Mouse (Mus musculus) skeletal muscle tissue, adult 2 months (tissue): ENCODE data around the gene Atxn7l1.

ENCODE experiments used
- DNase-seq: peaks from one replicate; pipeline ENCODE4 v3.0.0-alpha.2; 2012; ENCODE audit warnings: low read depth, low spot score

Gene Atxn7l1

DNA sequence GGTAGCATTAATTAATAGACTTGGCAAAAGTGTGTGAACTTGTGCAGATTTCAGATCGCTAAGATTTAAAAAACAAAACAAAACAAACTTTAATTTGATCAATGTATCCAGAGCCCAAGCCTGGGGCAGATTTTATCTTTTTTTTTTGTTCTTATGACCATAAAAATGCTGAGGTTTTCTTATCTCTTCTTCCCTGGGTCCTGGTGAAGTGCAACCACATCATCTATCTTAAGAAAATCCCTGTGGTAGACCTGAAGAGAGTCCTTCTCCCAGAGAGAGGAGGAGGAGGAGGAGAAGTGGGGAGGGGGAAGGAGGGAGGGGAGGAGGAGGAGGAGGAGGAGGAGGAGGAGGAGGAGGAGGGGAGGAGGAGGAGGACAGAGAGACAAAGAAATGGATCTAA, 78.5 kb downstream of the Atxn7l1 start:
- no peak for DNase-seq

DNA sequence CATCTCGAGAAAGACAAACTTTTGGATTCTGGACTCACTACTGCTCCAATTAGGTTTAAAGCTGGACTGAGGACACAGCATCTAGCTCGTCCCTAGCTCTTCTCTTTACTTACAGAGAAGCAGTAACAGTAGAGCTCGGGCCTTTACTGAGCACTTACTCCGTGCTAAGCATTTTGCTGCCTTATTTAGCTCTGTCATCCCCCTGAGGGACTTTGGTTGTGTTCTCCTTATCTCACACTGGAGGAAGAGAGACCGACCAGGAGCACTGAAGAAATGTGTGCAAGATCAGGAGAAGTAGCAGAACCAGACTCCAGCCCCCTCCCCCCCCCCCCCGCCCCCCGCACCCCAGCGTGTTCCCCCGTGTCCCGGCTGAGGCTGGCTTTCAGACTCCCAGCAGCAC, 79.1 kb downstream of the Atxn7l1 start:
- no peak for DNase-seq

DNA sequence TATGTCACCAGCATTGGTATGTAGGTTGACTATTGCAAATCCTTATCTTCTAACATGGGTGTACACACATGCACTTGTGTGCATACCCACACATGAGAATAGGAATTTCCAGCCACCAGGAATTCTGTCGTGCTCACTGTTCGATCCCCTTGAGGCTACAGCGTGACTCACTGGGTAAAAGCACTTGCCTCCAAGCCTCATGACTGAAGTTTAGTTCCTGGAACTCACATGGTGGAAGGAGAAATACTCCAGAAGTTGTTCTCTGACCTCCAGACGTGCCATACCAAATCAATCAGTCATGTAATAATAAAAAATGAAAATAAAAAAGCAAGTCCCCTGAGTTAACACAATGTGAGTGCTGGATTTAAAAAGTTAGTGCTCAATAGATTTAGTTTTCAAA, 87.8 kb downstream of the Atxn7l1 start:
- no peak for DNase-seq

DNA sequence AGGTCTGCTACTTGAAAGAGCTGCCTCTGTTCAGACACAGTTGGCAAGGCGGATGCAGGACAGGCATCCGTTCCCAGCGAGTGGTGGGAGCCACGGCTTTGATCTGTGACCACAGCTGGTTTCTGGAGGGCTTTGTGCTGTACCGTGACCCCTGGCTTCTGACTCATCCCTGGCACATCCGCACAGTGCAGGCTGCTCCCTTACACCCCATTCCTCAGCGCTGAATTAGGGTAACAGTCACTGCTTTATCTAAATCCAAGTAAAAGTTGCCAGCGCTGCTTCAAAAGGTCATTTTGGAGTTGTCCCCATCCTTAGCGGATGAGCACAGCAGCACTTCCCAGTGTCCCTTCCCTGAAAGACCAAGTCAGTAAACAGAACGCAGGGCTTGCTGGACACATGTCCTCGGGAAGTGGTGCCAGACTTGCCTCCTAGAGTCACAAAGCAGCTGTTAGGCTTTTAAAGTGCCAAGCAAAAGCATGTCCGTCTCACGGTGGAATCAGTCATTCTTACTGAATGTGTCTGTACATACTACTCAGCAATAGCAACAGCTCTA, 88.4 kb downstream of the Atxn7l1 start:
- DNase-seq = peak; percentile 55

DNA sequence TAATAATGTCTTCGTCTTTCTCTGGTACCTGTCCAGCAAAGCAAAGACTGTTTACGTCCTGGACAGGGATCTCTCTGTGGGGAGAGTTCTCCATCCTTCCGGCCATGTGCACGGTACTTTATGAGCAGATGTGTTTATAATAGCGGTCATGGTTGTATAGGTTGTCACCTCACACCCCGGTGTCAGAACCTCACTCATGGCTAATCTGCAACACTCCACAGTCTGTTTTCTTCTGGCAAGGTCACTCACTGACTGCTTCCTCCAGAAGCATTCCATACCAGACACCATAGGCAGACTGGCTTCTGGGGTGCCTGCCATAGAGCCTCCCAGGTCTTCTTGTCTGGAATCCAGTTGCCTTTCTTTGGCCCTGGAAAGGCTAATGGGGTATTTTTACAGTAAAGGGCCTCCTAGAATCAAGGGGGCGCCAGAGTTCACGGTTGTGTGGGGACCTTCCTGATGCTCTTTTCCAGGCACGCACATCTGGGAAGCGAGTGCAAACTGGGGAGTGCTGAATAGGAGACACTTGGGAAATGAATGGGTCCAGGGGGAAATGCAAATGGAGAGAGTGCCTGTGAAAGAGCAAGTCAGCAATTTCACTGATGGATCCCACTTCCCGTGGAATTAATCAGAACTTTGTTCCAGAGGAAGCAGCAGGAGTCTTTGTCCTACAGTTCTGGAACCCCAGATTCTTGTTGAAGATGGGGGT, 89.0 kb downstream of the Atxn7l1 start:
- DNase-seq = no peak

DNA sequence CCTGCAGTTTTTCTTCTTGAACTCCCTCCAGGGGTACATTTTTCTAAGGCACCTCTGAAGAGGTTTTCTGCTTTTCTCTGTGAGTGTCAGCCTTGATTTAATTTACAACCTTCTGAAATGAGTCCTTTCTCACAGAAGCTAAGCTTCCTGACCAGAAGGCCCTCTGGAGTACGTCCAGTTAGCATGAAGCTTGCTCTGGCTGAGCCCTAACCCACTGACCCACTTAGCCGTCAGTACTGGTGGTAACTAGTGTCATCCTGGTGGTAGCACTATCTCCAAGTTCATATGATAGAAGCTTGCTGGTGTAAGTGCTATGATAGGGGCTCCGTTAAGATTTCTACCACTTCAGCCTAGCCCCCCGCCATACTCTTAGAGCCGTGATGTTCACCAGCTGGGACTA, 89.6 kb downstream of the Atxn7l1 start:
- DNase-seq = no peak

DNA sequence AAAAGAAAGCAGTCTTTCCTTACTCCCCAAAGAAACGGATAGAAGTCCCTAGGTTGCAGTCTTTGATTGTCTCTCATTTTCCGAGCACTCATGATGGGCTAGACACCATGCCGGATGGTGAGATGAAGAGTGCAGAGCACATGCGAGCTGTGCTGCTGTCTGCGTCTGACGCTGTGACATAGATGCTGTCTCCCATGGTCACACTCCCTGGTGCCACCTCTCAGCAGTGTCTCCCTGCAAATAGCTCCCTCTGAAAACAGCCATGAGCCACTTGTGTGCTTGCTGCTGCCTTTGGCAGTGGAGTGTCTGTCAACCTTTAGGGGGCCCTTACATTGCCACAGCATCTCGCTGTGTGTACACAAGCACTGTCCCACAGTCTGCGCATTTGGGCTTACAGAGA, 95.2 kb downstream of the Atxn7l1 start:
- DNase-seq = no peak

DNA sequence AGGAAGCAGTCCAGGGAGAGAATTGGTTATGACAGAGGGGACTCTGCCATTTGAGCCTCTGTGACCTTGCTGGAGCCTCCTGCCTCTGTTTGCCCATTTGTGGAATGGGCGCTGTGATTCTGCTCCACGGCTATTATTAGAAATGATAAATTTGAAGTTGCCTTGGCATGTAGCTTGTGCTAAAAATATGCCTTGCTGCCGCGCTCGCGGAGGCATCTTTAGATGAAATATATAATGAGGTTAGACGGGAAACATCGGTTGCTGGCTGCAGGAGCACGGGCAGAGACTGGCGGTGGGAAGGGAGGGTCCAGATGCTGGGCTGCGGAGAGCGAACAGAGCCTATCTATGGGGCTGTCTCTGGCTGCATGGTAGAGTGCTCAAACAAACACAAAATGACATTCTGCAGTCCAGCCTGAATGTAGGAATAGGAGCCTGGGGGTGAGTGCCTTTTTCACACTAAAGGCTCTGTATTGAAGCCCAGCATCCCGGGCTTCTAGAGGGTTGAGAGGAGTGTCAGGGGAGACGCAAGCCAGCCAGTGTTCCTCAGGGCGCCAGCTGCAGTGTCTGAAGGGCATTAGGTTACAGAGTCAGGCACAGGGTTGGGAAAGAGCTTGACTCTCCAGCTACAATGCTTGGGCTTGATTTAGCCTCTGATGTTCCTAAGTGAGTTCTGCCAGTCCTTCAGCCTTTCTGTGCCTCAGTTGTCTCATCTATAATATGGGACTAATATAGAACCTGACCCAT, 96.8 kb downstream of the Atxn7l1 start:
- DNase-seq = peak; percentile 73

DNA sequence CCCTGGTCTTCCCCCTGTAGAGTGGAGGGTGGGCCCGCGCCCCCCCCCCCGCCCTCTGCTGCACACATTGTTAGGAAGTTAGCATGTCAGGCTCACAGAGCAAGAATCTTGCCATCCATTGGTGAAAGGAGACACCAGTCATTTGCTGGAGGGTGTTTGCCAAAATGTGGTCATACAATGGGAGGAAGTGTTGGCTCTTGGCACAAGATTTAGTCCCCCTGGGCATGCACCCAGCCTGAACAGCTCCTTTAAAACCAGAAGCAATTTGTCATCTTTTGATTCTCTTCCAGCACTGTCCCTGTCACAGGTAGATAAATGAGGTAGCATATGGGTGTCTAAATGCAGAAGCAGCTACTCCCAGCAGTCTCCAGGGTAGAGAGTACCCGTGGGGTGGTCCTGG, 98.0 kb downstream of the Atxn7l1 start:
- DNase-seq = no peak

DNA sequence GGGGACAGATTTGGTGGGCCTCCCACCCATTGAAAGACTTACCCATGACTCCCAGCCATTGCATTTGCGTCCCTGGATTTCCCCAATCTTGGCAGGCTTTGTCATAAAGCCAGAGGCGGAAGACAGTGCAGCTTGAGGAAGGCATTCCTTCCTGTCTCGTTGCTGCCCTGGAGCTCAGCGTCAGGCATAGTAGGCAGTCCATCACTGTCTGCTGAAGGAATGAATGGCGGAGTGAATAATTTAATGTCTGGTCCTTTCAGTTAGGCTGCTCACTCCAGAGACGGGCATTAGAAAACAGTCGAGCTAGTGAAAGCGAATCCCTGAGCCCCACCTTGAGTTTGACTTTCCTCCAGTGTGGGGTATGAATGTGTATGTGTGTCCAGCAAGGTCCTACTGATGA, 99.4 kb downstream of the Atxn7l1 start:
- DNase-seq = no peak

DNA sequence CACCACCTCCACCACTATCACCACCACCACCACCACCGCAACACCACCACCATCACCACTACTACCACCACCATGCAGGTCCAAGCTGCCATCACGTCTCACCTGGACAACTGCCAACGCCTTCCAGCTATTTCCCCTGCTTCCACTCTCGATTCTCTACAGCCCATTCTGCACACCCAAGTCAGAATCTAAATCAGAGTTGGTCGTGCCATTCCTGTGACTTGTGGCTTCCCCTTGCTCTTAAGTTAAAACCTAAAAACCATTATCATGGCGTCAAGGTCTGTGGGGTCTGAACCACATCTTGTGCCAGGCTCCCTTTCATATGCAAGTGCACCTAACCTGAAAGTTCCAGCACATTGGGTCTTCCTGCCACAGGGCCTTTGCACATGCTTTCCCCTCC, 102.7 kb downstream of the Atxn7l1 start:
- no peak for DNase-seq

DNA sequence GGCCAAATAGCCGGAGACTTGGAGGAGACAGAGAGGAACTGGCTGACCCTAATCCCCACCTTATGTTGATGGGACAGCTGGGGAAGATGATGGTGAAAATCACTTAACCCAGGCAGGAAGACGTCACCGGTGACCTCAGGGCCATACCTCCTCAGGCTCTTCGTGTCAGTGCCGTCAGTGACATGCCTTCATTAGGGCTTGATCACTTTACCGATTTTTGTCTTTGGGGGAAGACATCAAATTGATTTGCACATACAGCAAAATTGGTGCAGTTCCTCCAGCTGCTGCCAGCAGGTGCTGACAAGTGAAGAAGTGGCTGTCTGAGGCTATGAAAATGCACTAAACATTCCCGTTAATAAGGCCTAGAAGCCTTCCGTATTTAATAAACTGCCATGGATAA, 103.9 kb downstream of the Atxn7l1 start:
- no peak for DNase-seq

DNA sequence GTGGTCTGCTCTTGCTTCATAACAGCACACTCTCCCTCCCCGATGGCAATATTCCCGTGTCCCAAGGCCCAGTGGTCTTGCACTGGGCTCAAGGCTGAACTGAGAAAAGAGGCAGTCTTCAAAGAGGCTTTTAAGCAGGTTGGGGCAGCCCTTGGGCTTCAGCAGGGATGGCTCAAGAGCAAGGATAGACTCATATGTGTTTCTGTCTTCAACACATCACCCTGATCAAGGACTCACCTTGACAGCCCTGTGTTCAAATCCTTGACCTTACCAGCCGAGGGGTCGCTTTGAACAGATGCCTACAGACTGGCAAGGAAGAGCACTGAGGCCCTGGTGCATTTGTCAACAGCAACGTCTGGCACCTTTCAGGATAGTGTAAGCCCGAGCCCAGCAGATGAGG, 105.1 kb downstream of the Atxn7l1 start:
- no peak for DNase-seq

DNA sequence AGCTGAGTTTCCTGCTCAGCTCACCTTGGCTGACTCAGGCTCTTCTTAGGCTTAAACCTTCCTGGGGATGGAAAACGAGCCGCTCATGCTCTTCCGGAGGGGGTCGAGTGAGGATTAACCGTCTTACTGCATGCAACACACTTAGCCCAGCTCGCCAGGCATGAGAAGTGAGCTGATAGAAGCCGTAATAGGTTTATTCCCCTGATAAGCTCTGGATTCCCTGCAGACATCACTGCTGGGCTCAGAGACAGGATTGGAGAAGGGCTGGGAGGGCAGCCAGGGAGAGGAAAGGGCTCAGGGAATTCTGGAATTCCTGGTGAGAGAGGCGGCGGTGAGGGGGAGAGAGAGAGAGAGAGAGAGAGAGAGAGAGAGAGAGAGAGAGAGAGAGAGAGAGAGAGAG, 105.7 kb downstream of the Atxn7l1 start:
- no peak for DNase-seq

DNA sequence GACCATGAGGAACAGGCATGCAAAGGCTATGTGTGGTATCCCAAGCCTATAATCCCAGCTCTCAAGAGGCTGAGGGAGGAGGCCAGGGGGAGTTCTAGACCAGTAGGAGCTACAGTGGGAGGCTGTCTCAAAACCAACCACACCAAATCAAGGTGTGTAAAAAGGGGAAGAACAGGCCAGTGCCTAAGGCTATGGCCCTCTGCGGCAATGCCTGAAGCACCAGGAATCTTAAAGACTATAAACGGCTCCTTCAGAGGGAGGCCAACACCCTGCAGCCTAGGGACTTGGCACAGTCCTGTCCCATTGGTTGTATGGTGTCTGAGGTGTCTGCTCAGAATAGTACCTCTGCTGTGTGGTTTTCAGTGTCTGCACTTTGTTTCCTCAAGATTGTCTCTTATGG, 107.8 kb downstream of the Atxn7l1 start:
- no peak for DNase-seq

DNA sequence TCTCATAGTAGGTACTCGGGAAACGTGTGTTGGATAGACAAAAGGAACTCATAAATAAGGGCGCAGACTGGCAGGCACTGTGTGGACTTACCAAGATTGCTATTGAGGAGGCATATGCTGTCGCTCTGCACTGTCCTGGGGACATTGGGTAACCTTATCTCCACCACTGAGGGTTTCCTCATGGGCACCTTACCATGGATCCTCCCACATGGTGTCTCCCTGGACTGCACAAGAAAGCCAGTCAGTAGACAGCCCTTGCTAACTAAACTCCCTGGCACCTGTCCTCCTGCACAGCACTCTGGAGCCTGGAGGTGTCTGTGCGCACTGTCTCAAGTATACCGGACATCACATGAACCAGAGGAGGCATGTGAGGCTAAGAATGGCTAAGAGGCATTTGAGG, 108.9 kb downstream of the Atxn7l1 start:
- peak; percentile 54 for DNase-seq

DNA sequence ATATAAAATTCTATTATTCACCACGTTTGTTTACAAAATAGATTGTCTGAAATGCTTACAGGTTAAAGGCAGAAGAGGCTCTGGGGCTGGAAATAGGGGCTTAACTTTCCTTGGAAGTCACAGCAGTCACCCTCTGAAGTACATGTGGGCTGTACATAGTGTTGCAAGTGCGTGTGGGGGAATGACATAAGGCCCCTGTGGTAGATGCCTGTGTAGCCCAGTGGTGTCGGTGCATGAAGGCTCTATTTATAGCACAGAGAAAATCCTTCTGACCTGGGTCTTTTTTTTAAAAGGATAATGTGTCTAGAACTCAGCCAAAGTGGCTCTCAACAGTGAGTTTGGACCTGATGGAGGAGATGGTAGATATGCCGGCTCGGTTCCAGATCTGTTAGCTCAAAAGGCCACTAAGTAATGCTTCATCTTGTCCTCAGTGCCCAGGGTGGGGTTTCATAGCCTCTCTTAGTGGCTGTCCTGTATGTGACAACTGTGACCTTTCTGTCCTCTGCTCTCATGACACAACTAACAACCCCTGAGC, 111.6 kb downstream of the Atxn7l1 start:
- peak; percentile 54 for DNase-seq

DNA sequence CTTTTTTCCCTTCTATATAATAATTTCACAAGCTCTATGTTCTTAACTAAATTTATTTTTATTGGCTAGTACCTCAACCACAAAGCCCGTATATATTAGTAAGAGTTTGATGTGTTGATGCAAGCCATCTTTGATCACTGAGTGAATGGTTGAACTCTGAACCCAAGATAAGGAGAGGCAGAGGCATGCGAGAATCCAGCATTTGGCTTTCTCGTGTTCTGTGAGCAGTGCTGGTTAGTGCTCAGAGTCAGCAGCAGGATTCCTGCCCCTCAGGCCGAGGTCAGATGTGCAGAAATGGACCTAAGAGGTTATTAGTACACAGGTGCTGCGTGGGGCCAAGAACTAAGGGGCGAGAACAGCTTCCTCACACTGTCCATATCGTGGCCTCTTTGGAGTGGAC, 113.1 kb downstream of the Atxn7l1 start:
- DNase-seq = no peak

DNA sequence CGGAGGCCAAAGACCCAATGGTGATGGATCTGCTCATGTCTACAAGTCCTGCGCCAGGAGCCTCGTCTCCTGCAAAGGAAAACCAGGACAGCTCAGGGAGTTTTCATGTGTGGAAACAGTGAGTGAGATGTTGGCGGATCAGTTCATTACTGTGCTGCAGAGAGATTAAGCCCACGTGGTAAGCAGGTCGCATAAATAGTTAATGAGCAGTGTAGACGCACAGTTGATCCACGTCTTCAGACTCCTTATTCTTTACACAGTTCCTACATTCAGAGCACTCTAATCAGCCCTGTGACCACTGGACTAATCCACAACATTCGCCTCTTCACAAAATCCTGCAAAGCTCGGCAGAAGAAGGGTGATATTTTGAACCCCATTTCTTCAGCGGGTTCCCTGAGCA, 118.4 kb downstream of the Atxn7l1 start:
- no peak for DNase-seq

DNA sequence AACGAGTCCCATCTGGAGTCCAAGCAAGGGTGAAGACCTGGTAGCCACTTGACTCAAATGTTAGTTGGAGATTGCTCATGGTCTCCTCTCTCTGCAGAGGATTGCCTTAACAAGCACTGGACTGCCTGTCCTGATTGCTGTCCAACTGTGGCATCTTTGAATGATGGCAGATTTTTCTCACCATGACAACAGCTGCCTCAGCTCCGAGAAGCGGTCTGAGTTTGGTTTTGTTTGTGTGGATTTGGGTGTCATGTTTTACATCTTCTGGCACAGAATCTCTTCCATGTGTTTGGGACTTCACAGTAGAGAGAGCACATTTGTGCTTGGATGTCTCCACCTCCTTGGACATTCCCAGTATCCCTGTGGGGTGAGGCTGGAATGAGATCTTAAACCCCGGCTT, 120.5 kb downstream of the Atxn7l1 start:
- DNase-seq = no peak

DNA sequence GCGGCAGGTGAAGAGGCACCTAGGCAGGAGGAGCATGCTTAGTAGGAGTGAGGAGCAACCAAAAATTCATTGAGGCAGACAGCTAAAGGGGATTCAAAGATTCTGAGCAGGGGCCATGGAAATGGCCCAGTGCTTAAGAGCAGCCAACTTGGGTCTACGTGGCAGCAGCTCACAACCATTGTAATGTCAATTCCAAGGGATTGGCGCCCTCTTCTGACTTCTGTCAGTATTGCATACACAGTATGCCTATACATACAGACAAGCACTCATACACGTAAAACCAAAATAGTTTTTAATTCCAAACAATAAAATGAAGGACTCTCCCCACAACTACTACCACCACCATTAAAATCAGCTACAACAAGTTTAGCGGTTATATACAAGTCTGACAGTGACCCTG, 122.2 kb downstream of the Atxn7l1 start:
- no peak for DNase-seq

DNA sequence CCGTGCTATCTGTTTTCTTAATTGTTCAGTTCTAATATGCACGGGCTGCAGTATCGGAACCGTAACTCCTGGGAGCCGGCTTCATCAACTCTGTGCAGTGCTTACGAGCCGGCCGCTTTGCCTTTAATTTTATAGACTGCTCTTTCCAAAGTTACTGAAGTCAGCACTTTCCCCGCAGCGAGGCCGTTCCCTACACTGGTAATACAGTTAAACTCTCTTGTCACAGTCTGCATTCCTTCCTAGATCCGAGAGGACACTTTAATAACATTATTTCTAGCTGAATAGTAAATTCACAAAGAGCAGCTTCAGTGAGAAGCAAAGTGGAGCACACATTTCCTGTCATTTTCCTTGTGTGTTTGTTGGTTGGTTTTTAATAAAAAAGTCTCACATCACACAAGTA, 124.4 kb downstream of the Atxn7l1 start:
- DNase-seq = no peak

DNA sequence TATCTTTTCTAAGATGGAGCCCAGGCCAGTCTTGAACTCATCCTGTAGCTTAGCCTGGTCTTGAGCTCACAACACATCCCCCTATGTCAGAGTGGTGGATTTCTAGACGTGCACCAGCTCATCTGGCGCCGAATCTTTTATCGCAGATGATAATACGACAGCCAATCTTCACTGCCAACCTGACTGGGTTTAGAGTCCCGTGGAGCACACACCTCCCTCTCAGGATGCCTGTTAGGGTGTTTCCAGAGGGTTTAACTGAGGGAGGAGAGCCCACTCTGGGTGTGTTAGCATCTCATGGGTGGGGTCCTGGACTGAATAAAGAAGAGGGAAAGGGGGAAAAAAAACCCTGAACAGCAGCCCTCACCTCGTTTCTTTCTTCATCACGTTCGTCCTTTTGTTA, 124.9 kb downstream of the Atxn7l1 start:
- DNase-seq = no peak
